Mouse (Mus musculus) ES-Bruce4 (cell line): ENCODE results near the gene Zfp575.

Experiments
- CTCF ChIP-seq: IDR thresholded peaks from one replicate; pipeline ENCODE4 v1.8.1; 2011; ENCODE audit warnings: low read depth, low read length
- EP300 ChIP-seq: IDR thresholded peaks from 2 replicates; pipeline ENCODE4 v1.6.1; 2011; ENCODE audit warnings: low read depth, low read length; ENCODE audit not compliant: insufficient read depth
- POLR2A ChIP-seq: IDR thresholded peaks from one replicate; pipeline ENCODE4 v1.8.1; 2011; ENCODE audit warnings: low read length; ENCODE audit not compliant: insufficient read depth

DNA sequence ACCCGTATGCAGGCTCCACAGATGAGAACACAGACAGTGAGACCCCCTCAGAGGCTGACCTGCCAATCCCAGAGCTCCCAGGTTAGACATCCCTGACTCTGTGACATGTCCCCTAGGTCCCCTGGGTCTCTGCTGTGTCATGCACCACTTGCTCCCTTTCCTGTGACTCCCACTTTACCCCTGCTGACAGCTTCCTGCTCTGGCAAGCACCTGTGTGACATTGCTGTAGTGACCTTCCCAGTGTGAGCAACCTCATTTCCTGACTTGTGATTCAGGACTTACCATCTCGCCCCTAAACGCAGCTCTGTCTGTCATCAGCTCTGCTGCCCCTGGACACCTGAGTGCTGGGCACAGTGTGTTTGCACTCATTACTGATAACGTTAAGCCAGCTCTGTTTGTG lies 16.4 kb downstream of the Zfp575 start:
- no peak for TF ChIP-seq CTCF
- no peak for TF ChIP-seq POLR2A
- TF ChIP-seq EP300: no peak
